Mouse (Mus musculus) midbrain, embryonic 10.5 days (tissue): ENCODE data around the gene Cpn1. TPM values are rescaled to one million over a fixed set of nuclear protein-coding genes. Genes with fewer than 3 reads are reported as not detected.

ENCODE experiments used
- DNase-seq: peaks from one replicate; pipeline ENCODE4 v3.0.0-alpha.2; 2017; ENCODE audit warnings: low spot score
- H3K27ac ChIP-seq: fragments of 300-500 bp; sonication (generic); replicated peaks from 2 replicates; pipeline ENCODE4 v1.5.1; 2016; ENCODE audit warnings: mild to moderate bottlenecking
- H3K27me3 ChIP-seq: fragments of 300-500 bp; sonication (generic); 2 replicates; pipeline ENCODE4 v1.6.1; 2016; ENCODE audit warnings: low read depth, mild to moderate bottlenecking; ENCODE audit not compliant: poor library complexity, severe bottlenecking
- H3K36me3 ChIP-seq: fragments of 300-500 bp; sonication (generic); 2 replicates; pipeline ENCODE4 v1.6.1; 2016; ENCODE audit warnings: mild to moderate bottlenecking, moderate library complexity
- H3K4me1 ChIP-seq: fragments of 300-500 bp; sonication (generic); 2 replicates; pipeline ENCODE4 v1.6.1; 2016
- H3K4me3 ChIP-seq: fragments of 300-500 bp; sonication (generic); 2 replicates; pipeline ENCODE4 v1.5.1; 2016; ENCODE audit warnings: mild to moderate bottlenecking, moderate library complexity
- H3K9me3 ChIP-seq: fragments of 300-500 bp; sonication (generic); replicated peaks from 2 replicates; pipeline ENCODE4 v1.6.1; 2016; ENCODE audit warnings: mild to moderate bottlenecking
- WGBS: fragments of 180-500 bp; shearing (Covaris S2); methylation state at CpG from one replicate; pipeline ENCODE4 v1.1.7; 2016; 5-methylcytosine and 5-hydroxymethylcytosine counted together
- polyA plus RNA-seq: library from polyadenylated mRNA; unstranded; fragments of >200 nt; fragmentation: Nextera tagmentation; extraction: Ambion mirVana; gene quantifications from 2 replicates; pipeline ENCODE4 v1.2.1, GENCODE M21; 2016

Gene Cpn1
- polyA plus RNA-seq, 1 experiment from 2014 or later = 0.42 TPM

GRCm38 (mm10) chr19:44007186-44007585, 20.8 kb upstream of the Cpn1 start:
- H3K9me3 ChIP-seq = no peaks in the 10 kb centered on the region
- H3K36me3 ChIP-seq = no peaks in the 10 kb centered on the region
- no peaks in the 10 kb centered on the region for H3K27me3 ChIP-seq
- H3K4me3 ChIP-seq = no peak overlapping the region
- no peaks in the 10 kb centered on the region for H3K4me1 ChIP-seq
- no peak overlapping the region for H3K27ac ChIP-seq
- DNase-seq = no peak
- WGBS = 74% methylated on average over 12 of the region's 12 CpGs

- 80% methylated on average over 4 of the region's 4 CpGs for WGBS
- no peaks in the 10 kb centered on the region for H3K36me3 ChIP-seq
- DNase-seq = no peak
- H3K27me3 ChIP-seq = no peaks in the 10 kb centered on the region
- H3K4me1 ChIP-seq = no peaks in the 10 kb centered on the region
- H3K27ac ChIP-seq = no peak overlapping the region
- H3K4me3 ChIP-seq = no peak overlapping the region
- no peaks in the 10 kb centered on the region for H3K9me3 ChIP-seq
Observed at GRCm38 (mm10) chr19:44005025-44005424, 18.7 kb upstream of the Cpn1 start.

GRCm38 (mm10) chr19:44004261-44004660, 17.9 kb upstream of the Cpn1 start:
- no peaks in the 10 kb centered on the region for H3K27me3 ChIP-seq
- no peak overlapping the region for H3K27ac ChIP-seq
- WGBS = 93% methylated on average over 2 of the region's 2 CpGs
- H3K9me3 ChIP-seq = no peaks in the 10 kb centered on the region
- no peaks in the 10 kb centered on the region for H3K36me3 ChIP-seq
- no peak overlapping the region for H3K4me3 ChIP-seq
- H3K4me1 ChIP-seq = no peaks in the 10 kb centered on the region
- DNase-seq = no peak

GRCm38 (mm10) chr19:44000720-44001119, 14.4 kb upstream of the Cpn1 start:
- no peaks in the 10 kb centered on the region for H3K9me3 ChIP-seq
- no peaks in the 10 kb centered on the region for H3K36me3 ChIP-seq
- WGBS = 82% methylated on average over 5 of the region's 5 CpGs
- DNase-seq = no peak
- H3K27me3 ChIP-seq = no peaks in the 10 kb centered on the region
- no peaks in the 10 kb centered on the region for H3K4me1 ChIP-seq
- H3K27ac ChIP-seq = no peak overlapping the region
- H3K4me3 ChIP-seq = no peak overlapping the region

GRCm38 (mm10) chr19:44000061-44000460, 13.7 kb upstream of the Cpn1 start:
- WGBS = 81% methylated on average over 1 of the region's 1 CpGs
- Histone ChIP-seq H3K27ac (no peak overlapping the region), H3K9me3 (no peaks in the 10 kb centered on the region), H3K27me3 (no peaks in the 10 kb centered on the region), H3K36me3 (no peaks in the 10 kb centered on the region), H3K4me1 (no peaks in the 10 kb centered on the region), H3K4me3 (no peak overlapping the region)
- no peak for DNase-seq

- Histone ChIP-seq H3K4me3 (no peak overlapping the region), H3K4me1 (no peaks in the 10 kb centered on the region), H3K9me3 (no peaks in the 10 kb centered on the region), H3K36me3 (no peaks in the 10 kb centered on the region), H3K27ac (no peak overlapping the region), H3K27me3 (no peaks in the 10 kb centered on the region)
- WGBS = 90% methylated on average over 11 of the region's 11 CpGs
- no peak for DNase-seq
Observed at GRCm38 (mm10) chr19:43998802-43999527, 12.6 kb upstream of the Cpn1 start.

GRCm38 (mm10) chr19:43998101-43998500, 11.7 kb upstream of the Cpn1 start:
- Histone ChIP-seq H3K27ac (no peak overlapping the region), H3K36me3 (no peaks in the 10 kb centered on the region), H3K9me3 (no peaks in the 10 kb centered on the region), H3K4me3 (no peak overlapping the region), H3K27me3 (no peaks in the 10 kb centered on the region), H3K4me1 (no peaks in the 10 kb centered on the region)
- 85% methylated on average over 10 of the region's 10 CpGs for WGBS
- DNase-seq = no peak

GRCm38 (mm10) chr19:43995427-43995826, 9.1 kb upstream of the Cpn1 start:
- H3K4me1 ChIP-seq = no peaks in the 10 kb centered on the region
- H3K27ac ChIP-seq = no peak overlapping the region
- H3K36me3 ChIP-seq = no peaks in the 10 kb centered on the region
- no peaks in the 10 kb centered on the region for H3K9me3 ChIP-seq
- WGBS = 87% methylated on average over 7 of the region's 7 CpGs
- H3K4me3 ChIP-seq = no peak overlapping the region
- no peak for DNase-seq
- H3K27me3 ChIP-seq = no peaks in the 10 kb centered on the region

- Histone ChIP-seq H3K4me1 (no peaks in the 10 kb centered on the region), H3K27me3 (peaks cover under 1% of the 10 kb centered on the region; the same call in 1 of the 2 replicates), H3K36me3 (no peaks in the 10 kb centered on the region), H3K27ac (no peak overlapping the region), H3K9me3 (no peaks in the 10 kb centered on the region), H3K4me3 (no peak overlapping the region)
- DNase-seq = no peak
- WGBS = 80% methylated on average over 4 of the region's 4 CpGs
Observed at GRCm38 (mm10) chr19:43992464-43992863, 6.1 kb upstream of the Cpn1 start.

GRCm38 (mm10) chr19:43990362-43990761, 4.0 kb upstream of the Cpn1 start:
- WGBS = 79% methylated on average over 8 of the region's 8 CpGs
- Histone ChIP-seq H3K4me3 (no peak overlapping the region), H3K27ac (no peak overlapping the region), H3K9me3 (no peaks in the 10 kb centered on the region), H3K4me1 (peaks cover 11% of the 10 kb centered on the region), H3K36me3 (no peaks in the 10 kb centered on the region), H3K27me3 (peaks cover 19% of the 10 kb centered on the region; the same call in 1 of the 2 replicates)
- no peak for DNase-seq

GRCm38 (mm10) chr19:43981992-43982391, 4.4 kb downstream of the Cpn1 start:
- 92% methylated on average over 5 of the region's 5 CpGs for WGBS
- Histone ChIP-seq H3K27me3 (peaks cover 14% of the 10 kb centered on the region; the same call in 1 of the 2 replicates), H3K4me1 (peaks cover 11% of the 10 kb centered on the region), H3K27ac (no peak overlapping the region), H3K9me3 (no peaks in the 10 kb centered on the region), H3K4me3 (no peak overlapping the region), H3K36me3 (no peaks in the 10 kb centered on the region)
- no peak for DNase-seq

GRCm38 (mm10) chr19:43980711-43981110, 5.6 kb downstream of the Cpn1 start:
- H3K9me3 ChIP-seq = no peaks in the 10 kb centered on the region
- no peak overlapping the region for H3K27ac ChIP-seq
- no peak overlapping the region for H3K4me3 ChIP-seq
- peaks cover 3% of the 10 kb centered on the region; the same call in 1 of the 2 replicates for H3K27me3 ChIP-seq
- DNase-seq = no peak
- peaks cover 1% of the 10 kb centered on the region for H3K4me1 ChIP-seq
- no peaks in the 10 kb centered on the region for H3K36me3 ChIP-seq
- WGBS = 94% methylated on average over 17 of the region's 17 CpGs

- no peak for DNase-seq
- WGBS = 95% methylated on average over 3 of the region's 3 CpGs
- no peaks in the 10 kb centered on the region for H3K9me3 ChIP-seq
Observed at GRCm38 (mm10) chr19:43977799-43978198, 8.6 kb downstream of the Cpn1 start.

More at GRCm38 (mm10) chr19:43977799-43978198, 8.6 kb downstream of the Cpn1 start:
- Histone ChIP-seq H3K36me3 (no peaks in the 10 kb centered on the region), H3K27me3 (no peaks in the 10 kb centered on the region), H3K4me3 (no peak overlapping the region), H3K4me1 (no peaks in the 10 kb centered on the region), H3K27ac (no peak overlapping the region)
